Mouse (Mus musculus): ENCODE data around the gene Pde4a.
A peak's percentile ranks its signal among the peaks of the same experiment; 100 is the strongest.
"Not testable (repeated sequence)": the region's sequence is repeated elsewhere in the genome, so short reads cannot be mapped to it uniquely, and the experiment has no call there.

Gene Pde4a

GRCm38 (mm10) chr9:21184733-21185132 lies 19.2 kb downstream of the Pde4a start:
- no peak for DNase-seq

GRCm38 (mm10) chr9:21185436-21185835 lies 19.9 kb downstream of the Pde4a start:
- no peak for DNase-seq

GRCm38 (mm10) chr9:21189905-21190304 lies 24.4 kb downstream of the Pde4a start:
- DNase-seq = no peak

GRCm38 (mm10) chr9:21190670-21191069 lies 25.2 kb downstream of the Pde4a start:
- DNase-seq = no peak

- DNase-seq = no peak
Measured at GRCm38 (mm10) chr9:21193786-21194185, 28.3 kb downstream of the Pde4a start.

- DNase-seq = no peak
Measured at GRCm38 (mm10) chr9:21194787-21195493, 29.4 kb downstream of the Pde4a start.

GRCm38 (mm10) chr9:21195736-21196505 lies 30.4 kb downstream of the Pde4a start:
- not testable (repeated sequence) for DNase-seq

- peak; percentile 54 for DNase-seq
Measured at GRCm38 (mm10) chr9:21196521-21197433, 31.3 kb downstream of the Pde4a start.

- no peak for DNase-seq
Measured at GRCm38 (mm10) chr9:21197981-21198380, 32.5 kb downstream of the Pde4a start.

GRCm38 (mm10) chr9:21198960-21199359 lies 33.4 kb downstream of the Pde4a start:
- no peak for DNase-seq

- DNase-seq = no peak
Measured at GRCm38 (mm10) chr9:21204156-21204527, 38.6 kb downstream of the Pde4a start.

- DNase-seq = no peak
Measured at GRCm38 (mm10) chr9:21204528-21205272, 39.2 kb downstream of the Pde4a start.

GRCm38 (mm10) chr9:21206848-21207247 lies 41.3 kb downstream of the Pde4a start:
- no peak for DNase-seq

- no peak for DNase-seq
Measured at GRCm38 (mm10) chr9:21208626-21209025, 43.1 kb downstream of the Pde4a start.

GRCm38 (mm10) chr9:21210821-21211220 lies 45.3 kb downstream of the Pde4a start:
- no peak for DNase-seq

- no peak for DNase-seq
Measured at GRCm38 (mm10) chr9:21211624-21212023, 46.1 kb downstream of the Pde4a start.

GRCm38 (mm10) chr9:21213617-21214190 lies 48.2 kb downstream of the Pde4a start:
- DNase-seq = no peak

GRCm38 (mm10) chr9:21216050-21216841 lies 50.7 kb downstream of the Pde4a start:
- no peak for DNase-seq

GRCm38 (mm10) chr9:21219820-21220219 lies 54.3 kb downstream of the Pde4a start:
- DNase-seq = no peak

- DNase-seq = peak; percentile 99
Measured at GRCm38 (mm10) chr9:21220490-21221382, 55.2 kb downstream of the Pde4a start.

Measured in cerebellum, adult 8-10 months (tissue).